Mouse (Mus musculus) cerebellum, adult 9-10 months (tissue): ENCODE data around the gene G530012D18Rik.
"Not testable (repeated sequence)": the region's sequence is repeated elsewhere in the genome, so short reads cannot be mapped to it uniquely, and the experiment has no call there.

Source experiments
- DNase-seq: peaks from one replicate; pipeline ENCODE4 v3.0.0; 2022

The G530012D18Rik gene

DNA sequence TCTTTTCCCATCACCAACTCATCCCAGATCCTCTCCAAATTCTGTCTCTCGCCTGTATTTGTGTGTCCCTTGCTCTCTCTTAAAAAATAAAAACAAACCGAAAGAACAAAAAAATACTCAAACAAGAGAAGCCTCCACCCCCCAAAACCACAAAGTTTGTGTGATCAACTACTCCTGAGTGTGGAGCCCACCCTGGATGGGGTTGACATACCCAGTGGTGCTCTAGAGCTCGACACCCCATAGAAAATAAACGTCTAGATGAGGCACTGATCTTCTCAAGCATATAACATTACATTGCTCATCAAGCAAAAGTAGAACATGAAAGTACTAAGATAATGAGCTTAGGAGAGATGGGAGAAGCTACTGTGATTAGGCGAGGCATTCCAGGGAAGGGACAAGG is 41.7 kb downstream of the G530012D18Rik start:
- DNase-seq = not testable (repeated sequence)

DNA sequence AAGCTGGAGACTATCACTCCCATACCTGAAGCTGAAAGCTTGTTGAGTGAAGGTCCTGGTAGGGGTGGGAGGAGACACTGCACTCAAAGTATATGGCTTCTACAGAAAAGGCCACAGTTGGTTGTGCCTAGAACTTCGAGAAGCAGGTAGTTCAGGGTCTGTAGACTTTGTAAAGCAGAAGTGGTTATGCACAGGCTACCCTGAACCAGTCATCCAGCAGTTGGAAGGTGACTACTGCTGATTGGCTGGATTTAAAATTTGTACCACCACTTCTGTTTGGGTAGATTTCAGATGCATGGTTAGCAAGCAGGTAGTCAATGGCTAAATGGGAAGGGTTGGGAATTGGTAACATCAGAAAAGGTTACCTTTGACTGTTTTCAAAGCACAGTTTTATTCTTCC is 43.2 kb downstream of the G530012D18Rik start:
- DNase-seq = not testable (repeated sequence)
